Mouse (Mus musculus) testis, adult 2 months (tissue): ENCODE measurements around the gene Pard3.

Source experiments
- CTCF ChIP-seq: fragments of 200-500 bp; IDR thresholded peaks from 2 replicates; pipeline ENCODE4 v1.5.1; 2012; ENCODE audit warnings: low read depth, mild to moderate bottlenecking, inconsistent platforms, low read length, moderate library complexity; ENCODE audit not compliant: control insufficient read depth, insufficient read depth, insufficient replicate concordance
- POLR2A ChIP-seq: fragments of 200-500 bp; IDR thresholded peaks from 2 replicates; pipeline ENCODE4 v1.6.1; 2012; ENCODE audit warnings: low read depth, mild to moderate bottlenecking, inconsistent platforms, low read length, moderate library complexity; ENCODE audit not compliant: control insufficient read depth

- TF ChIP-seq POLR2A (no peak), CTCF (no peak)
Measured at GRCm38 (mm10) chr8:127088372-127088771, 24.7 kb downstream of the Pard3 start.
